Mouse (Mus musculus) hematopoietic stem cell, adult 5-6 weeks (primary cell): ENCODE results near the gene Vmn1r139. TPM values are rescaled to one million over a fixed set of nuclear protein-coding genes. Genes with fewer than 3 reads are reported as not detected.
"Not testable (repeated sequence)": the region's sequence is repeated elsewhere in the genome, so short reads cannot be mapped to it uniquely, and the experiment has no call there.

Experiments
- ATAC-seq, 2 experiments: fragments of 125-278 bp in 1 of 2; replicated peaks in 1 of 2; 2 replicates each; pipeline ENCODE4 v1.8.0; 2016 to 2017; ENCODE audit warnings: inconsistent platforms in 2 of 2, mild to moderate bottlenecking in 2 of 2, moderate number of reproducible peaks in 2 of 2, low read depth in 1 of 2, moderate TSS enrichment in 1 of 2; ENCODE audit not compliant: low FRiP score in 2 of 2, poor library complexity in 2 of 2, severe bottlenecking in 2 of 2, insufficient read depth in 1 of 2, low TSS enrichment in 1 of 2
- total RNA-seq: library from RNA; stranded (forward); fragments of 172-1452, 232-1000 nt; gene quantifications from 2 replicates; pipeline ENCODE4 v1.2.3, GENCODE M21; 2017

Vmn1r139 gene
- not detected in 2 replicates for total RNA-seq

DNA sequence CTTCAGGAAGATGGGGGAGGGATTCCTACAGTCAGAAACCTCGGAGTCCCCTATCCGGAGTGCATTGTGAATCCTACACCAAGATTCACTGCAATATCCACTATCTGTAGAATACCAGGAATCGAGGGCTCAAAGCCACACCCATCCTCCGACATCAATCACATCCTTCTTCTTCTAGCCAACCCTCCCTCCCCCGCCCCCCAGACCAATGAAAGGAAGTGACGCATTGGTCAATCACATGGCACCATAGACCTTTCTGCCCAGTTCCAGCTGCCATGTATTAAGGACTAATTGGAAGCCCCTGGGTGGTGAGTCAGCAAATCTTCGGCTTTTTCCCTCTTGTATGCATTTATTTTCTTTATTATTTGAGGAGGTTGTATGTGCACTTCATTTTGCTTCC is at the start of gene Vmn1r139:
Gene Vmn1r139, plus strand, starts transcription at position 301 of the 400 bp plus-strand sequence.
- ATAC-seq = not testable (repeated sequence)

DNA sequence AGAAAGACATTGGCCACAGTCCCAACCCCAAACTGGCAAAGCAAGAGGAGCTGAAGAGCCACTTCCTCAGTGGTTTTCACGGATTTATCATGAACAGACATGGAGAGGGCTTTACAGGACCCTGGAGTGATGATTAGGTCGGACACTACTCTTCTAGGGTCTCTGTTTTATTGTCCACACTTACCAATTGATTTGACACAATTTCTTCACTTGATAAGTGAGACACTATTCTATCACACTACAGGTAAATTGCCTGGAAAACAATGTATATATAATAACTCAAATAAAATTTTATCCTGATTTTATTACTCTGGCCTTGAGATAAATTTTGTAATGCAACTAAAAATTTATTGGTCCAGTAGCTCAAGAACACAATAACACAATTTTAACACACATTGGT is 40.1 kb upstream of the Vmn1r139 start, which contains the start of gene Vmn1r138:
Gene Vmn1r138, minus strand, starts transcription at position 101 of the 400 bp plus-strand sequence.
- ATAC-seq = not testable (repeated sequence)

DNA sequence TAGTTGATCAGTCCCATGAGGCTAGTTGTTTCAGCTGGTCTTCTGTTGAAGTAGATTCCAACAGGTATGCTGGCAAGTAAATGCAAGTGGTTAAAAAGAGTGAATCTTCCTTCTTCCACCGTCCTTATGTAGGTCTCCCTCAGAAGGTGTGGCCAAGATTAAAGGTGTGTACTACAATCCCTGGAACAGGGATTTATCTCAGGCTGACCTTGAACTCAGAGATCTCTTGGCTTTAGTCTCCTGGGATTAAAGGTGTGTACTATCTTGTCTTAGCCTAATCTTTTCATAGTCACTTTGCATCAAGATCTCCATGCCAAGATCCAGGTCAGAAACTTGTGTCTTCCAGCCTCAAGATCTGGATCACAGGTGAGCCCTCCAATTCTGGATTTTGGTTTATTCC is 12.7 kb upstream of the Vmn1r139 start, which contains the start of gene Gm6176:
Gene Gm6176, minus strand, starts transcription at position 101 of the 400 bp plus-strand sequence.
- ATAC-seq = not testable (repeated sequence)

DNA sequence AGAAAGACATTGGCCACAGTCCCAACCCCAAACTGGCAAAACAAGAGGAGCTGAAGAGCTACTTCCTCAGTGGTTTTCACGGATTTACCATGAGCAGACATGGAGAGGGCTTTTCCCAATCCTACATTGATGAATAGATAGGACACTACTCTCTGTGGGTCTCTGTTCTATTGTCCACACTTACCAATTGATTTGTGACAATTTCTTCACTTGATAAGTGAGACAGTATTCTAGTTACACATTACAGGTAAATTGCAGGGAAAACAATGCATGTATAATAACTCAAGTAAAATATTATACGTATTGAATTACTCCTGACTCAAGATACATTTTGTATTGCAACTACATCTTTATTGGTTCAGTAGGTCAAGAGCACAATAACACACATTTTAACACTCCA is 49.3 kb downstream of the Vmn1r139 start, which contains the start of gene Gm16451:
Gene Gm16451, minus strand, starts transcription at position 101 of the 400 bp plus-strand sequence.
- not testable (repeated sequence) for ATAC-seq

DNA sequence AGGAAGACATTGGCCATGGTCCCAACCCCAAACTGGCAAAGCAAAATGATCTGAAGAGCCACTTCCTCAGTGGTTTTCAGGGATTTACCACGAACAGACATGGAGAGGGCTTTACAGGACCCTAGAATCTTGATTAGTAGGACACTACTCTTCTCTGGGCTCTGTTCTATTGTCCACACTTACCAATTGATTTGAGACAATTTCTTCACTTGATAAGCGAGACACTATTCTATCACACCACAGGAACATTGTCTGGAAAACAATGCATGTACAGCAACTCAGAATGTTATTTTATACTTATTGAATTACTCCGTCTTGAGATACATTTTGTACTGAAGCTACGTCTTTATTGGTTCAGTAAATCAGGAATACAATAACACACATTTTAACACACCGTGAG is 65.8 kb downstream of the Vmn1r139 start, which contains the start of gene Gm10666:
Gene Gm10666, minus strand, starts transcription at position 101 of the 400 bp plus-strand sequence.
- not testable (repeated sequence) for ATAC-seq

Other genes with a start within 250 kb of the Vmn1r139 start
- not detected in 2 replicates for gene Vmn1r135, start 236.7 kb upstream of the Vmn1r139 start, total RNA-seq
- not detected in 2 replicates for gene Gm5725, start 224.8 kb upstream of the Vmn1r139 start, total RNA-seq
- not detected in 2 replicates for gene Gm5891, start 147.8 kb upstream of the Vmn1r139 start, total RNA-seq
- gene Vmn1r137, start 74.5 kb upstream of the Vmn1r139 start, total RNA-seq = not detected in 2 replicates
- not detected in 2 replicates for gene Vmn1r138, start 40.2 kb upstream of the Vmn1r139 start, total RNA-seq
- not detected in 2 replicates for gene Gm6176, start 12.8 kb upstream of the Vmn1r139 start, total RNA-seq
- gene Gm16451, start 49.2 kb downstream of the Vmn1r139 start, total RNA-seq = not detected in 2 replicates
- gene Gm10666, start 65.7 kb downstream of the Vmn1r139 start, total RNA-seq = not detected in 2 replicates
- not detected in 2 replicates for gene Vmn1r142, start 95.0 kb downstream of the Vmn1r139 start, total RNA-seq
- not detected in 2 replicates for gene Vmn1r143, start 120.3 kb downstream of the Vmn1r139 start, total RNA-seq
- not detected in 2 replicates for gene Gm8653, start 132.2 kb downstream of the Vmn1r139 start, total RNA-seq
- not detected in 2 replicates for gene Gm8453, start 160.4 kb downstream of the Vmn1r139 start, total RNA-seq